Mouse (Mus musculus) midbrain, embryonic 15.5 days (tissue): ENCODE measurements at regions not wholly inside any gene's neighbourhood (a gene's known extent, or its start where the extent isn't known, plus 50 kb on each side); places are given as distances from the start of the nearest gene placed in this dataset.

Source experiments
- ATAC-seq: fragments of 200-750 bp; cut with Nextera tagmentation; replicated peaks from 2 replicates; pipeline ENCODE4 v1.8.0; 2017; ENCODE audit warnings: moderate TSS enrichment
- H3K27ac ChIP-seq: fragments of 300-500 bp; sonication (generic); 2 replicates; pipeline ENCODE4 v1.5.1; 2015; ENCODE audit warnings: mild to moderate bottlenecking, inconsistent platforms
- H3K27me3 ChIP-seq: fragments of 300-500 bp; sonication (generic); replicated peaks from 2 replicates; pipeline ENCODE4 v1.6.1; 2015; ENCODE audit warnings: inconsistent platforms
- H3K36me3 ChIP-seq: fragments of 300-500 bp; sonication (generic); replicated peaks from 2 replicates; pipeline ENCODE4 v1.6.1; 2015; ENCODE audit warnings: inconsistent platforms
- H3K4me1 ChIP-seq: fragments of 300-500 bp; sonication (generic); 2 replicates; pipeline ENCODE4 v1.6.1; 2015; ENCODE audit warnings: inconsistent platforms
- H3K4me2 ChIP-seq: fragments of 300-500 bp; sonication (generic); 2 replicates; pipeline ENCODE4 v1.6.1; 2015; ENCODE audit warnings: inconsistent platforms, mild to moderate bottlenecking, moderate library complexity
- H3K4me3 ChIP-seq: fragments of 300-500 bp; sonication (generic); 2 replicates; pipeline ENCODE4 v1.5.1; 2015; ENCODE audit warnings: mild to moderate bottlenecking, inconsistent platforms
- H3K9ac ChIP-seq: fragments of 300-500 bp; sonication (generic); 2 replicates; pipeline ENCODE4 v1.6.1; 2015; ENCODE audit warnings: mild to moderate bottlenecking, inconsistent platforms
- H3K9me3 ChIP-seq: fragments of 300-500 bp; sonication (generic); 2 replicates; pipeline ENCODE4 v1.6.1; 2016; ENCODE audit warnings: inconsistent platforms
- WGBS: fragments of 180-500 bp; shearing (Covaris S2); methylation state at CpG from one replicate; pipeline ENCODE4 v1.1.7; 2015; ENCODE audit warnings: mixed read lengths; 5-methylcytosine and 5-hydroxymethylcytosine counted together

GRCm38 (mm10) chr9:17454397-17454796 lies 837.5 kb upstream of the Chordc1 start:
- 79% methylated on average over 2 of the region's 2 CpGs for WGBS

GRCm38 (mm10) chr9:17466379-17466778 lies 825.5 kb upstream of the Chordc1 start:
- WGBS: 78% methylated on average over 2 of the region's 2 CpGs
- no peak overlapping the region for H3K27ac ChIP-seq
- H3K4me1 ChIP-seq: no peaks in the 10 kb centered on the region
- H3K27me3 ChIP-seq: no peaks in the 10 kb centered on the region
- no peak overlapping the region for H3K4me2 ChIP-seq
- no peaks in the 10 kb centered on the region for H3K9me3 ChIP-seq
- no peaks in the 10 kb centered on the region for H3K36me3 ChIP-seq
- no peak overlapping the region for H3K4me3 ChIP-seq
- no peak overlapping the region for H3K9ac ChIP-seq
- ATAC-seq: no peak

More at GRCm38 (mm10) chr9:17454397-17454796, 837.5 kb upstream of the Chordc1 start:
- no peaks in the 10 kb centered on the region for H3K4me1 ChIP-seq
- H3K27me3 ChIP-seq: no peaks in the 10 kb centered on the region
- no peak overlapping the region for H3K4me2 ChIP-seq
- no peak overlapping the region for H3K4me3 ChIP-seq
- H3K36me3 ChIP-seq: no peaks in the 10 kb centered on the region
- ATAC-seq: no peak
- no peak overlapping the region for H3K9ac ChIP-seq
- no peak overlapping the region for H3K27ac ChIP-seq
- H3K9me3 ChIP-seq: no peaks in the 10 kb centered on the region

- H3K9me3 ChIP-seq: no peaks in the 10 kb centered on the region
- WGBS: 58% methylated on average over 3 of the region's 3 CpGs
- H3K4me2 ChIP-seq: no peak overlapping the region
- H3K9ac ChIP-seq: no peak overlapping the region
- H3K36me3 ChIP-seq: no peaks in the 10 kb centered on the region
- H3K27me3 ChIP-seq: no peaks in the 10 kb centered on the region
- ATAC-seq: peak; percentile 83
- H3K4me1 ChIP-seq: no peaks in the 10 kb centered on the region
- no peak overlapping the region for H3K4me3 ChIP-seq
- H3K27ac ChIP-seq: no peak overlapping the region
Observed at GRCm38 (mm10) chr9:17484701-17485422, 807.1 kb upstream of the Chordc1 start.

GRCm38 (mm10) chr9:17500161-17500756 lies 791.7 kb upstream of the Chordc1 start:
- H3K27me3 ChIP-seq: no peaks in the 10 kb centered on the region
- no peaks in the 10 kb centered on the region for H3K36me3 ChIP-seq
- H3K9me3 ChIP-seq: no peaks in the 10 kb centered on the region
- H3K4me1 ChIP-seq: no peaks in the 10 kb centered on the region
- no peak overlapping the region for H3K27ac ChIP-seq
- no peak overlapping the region for H3K9ac ChIP-seq
- H3K4me2 ChIP-seq: no peak overlapping the region
- no peak overlapping the region for H3K4me3 ChIP-seq
- WGBS: 69% methylated on average over 7 of the region's 7 CpGs
- peak; percentile 69 for ATAC-seq

- Histone ChIP-seq H3K4me3 (no peak overlapping the region), H3K4me1 (no peaks in the 10 kb centered on the region), H3K4me2 (no peak overlapping the region), H3K9me3 (no peaks in the 10 kb centered on the region), H3K27me3 (no peaks in the 10 kb centered on the region), H3K36me3 (no peaks in the 10 kb centered on the region), H3K27ac (no peak overlapping the region), H3K9ac (no peak overlapping the region)
- ATAC-seq: no peak
- WGBS: 65% methylated on average over 5 of the region's 5 CpGs
Observed at GRCm38 (mm10) chr9:17508744-17509143, 783.2 kb upstream of the Chordc1 start.

- Histone ChIP-seq H3K9ac (no peak overlapping the region), H3K27me3 (no peaks in the 10 kb centered on the region), H3K27ac (no peak overlapping the region), H3K4me3 (no peak overlapping the region), H3K4me2 (no peak overlapping the region), H3K4me1 (no peaks in the 10 kb centered on the region), H3K36me3 (no peaks in the 10 kb centered on the region), H3K9me3 (no peaks in the 10 kb centered on the region)
- WGBS: 79% methylated on average over 1 of the region's 1 CpGs
- no peak for ATAC-seq
Observed at GRCm38 (mm10) chr9:17556186-17556585, 735.7 kb upstream of the Chordc1 start.

- H3K9me3 ChIP-seq: no peaks in the 10 kb centered on the region
- H3K4me1 ChIP-seq: no peaks in the 10 kb centered on the region
- no peak overlapping the region for H3K27ac ChIP-seq
- no peak overlapping the region for H3K4me2 ChIP-seq
- 92% methylated on average over 5 of the region's 5 CpGs for WGBS
- no peak overlapping the region for H3K4me3 ChIP-seq
- no peaks in the 10 kb centered on the region for H3K27me3 ChIP-seq
- ATAC-seq: no peak
- no peaks in the 10 kb centered on the region for H3K36me3 ChIP-seq
- H3K9ac ChIP-seq: no peak overlapping the region
Observed at GRCm38 (mm10) chr9:17557611-17558370, 734.1 kb upstream of the Chordc1 start.

- no peaks in the 10 kb centered on the region for H3K9me3 ChIP-seq
- WGBS: 45% methylated on average over 3 of the region's 3 CpGs
- H3K36me3 ChIP-seq: no peaks in the 10 kb centered on the region
- H3K27me3 ChIP-seq: no peaks in the 10 kb centered on the region
- H3K4me2 ChIP-seq: no peak overlapping the region
- H3K4me3 ChIP-seq: no peak overlapping the region
- H3K9ac ChIP-seq: no peak overlapping the region
- no peaks in the 10 kb centered on the region for H3K4me1 ChIP-seq
- no peak; the same call in 1 of the 2 replicates for ATAC-seq
- H3K27ac ChIP-seq: no peak overlapping the region
Observed at GRCm38 (mm10) chr9:17567784-17568518, 724.0 kb upstream of the Chordc1 start.

- Histone ChIP-seq H3K4me2 (no peak overlapping the region), H3K27me3 (no peaks in the 10 kb centered on the region), H3K27ac (no peak overlapping the region), H3K9me3 (no peaks in the 10 kb centered on the region), H3K4me3 (no peak overlapping the region), H3K9ac (no peak overlapping the region), H3K36me3 (no peaks in the 10 kb centered on the region), H3K4me1 (no peaks in the 10 kb centered on the region)
- no peak for ATAC-seq
- 77% methylated on average over 2 of the region's 2 CpGs for WGBS
Observed at GRCm38 (mm10) chr9:17587558-17587957, 704.4 kb upstream of the Chordc1 start.

GRCm38 (mm10) chr9:17587968-17588550 lies 703.9 kb upstream of the Chordc1 start:
- Histone ChIP-seq H3K4me1 (no peaks in the 10 kb centered on the region), H3K27me3 (no peaks in the 10 kb centered on the region)
- 63% methylated on average over 2 of the region's 2 CpGs for WGBS

GRCm38 (mm10) chr9:17611146-17611545 lies 680.8 kb upstream of the Chordc1 start:
- Histone ChIP-seq H3K27me3 (no peaks in the 10 kb centered on the region), H3K4me2 (no peak overlapping the region), H3K9me3 (no peaks in the 10 kb centered on the region), H3K9ac (no peak overlapping the region), H3K4me3 (no peak overlapping the region), H3K4me1 (no peaks in the 10 kb centered on the region), H3K36me3 (no peaks in the 10 kb centered on the region), H3K27ac (no peak overlapping the region)
- 27% methylated on average over 1 of the region's 1 CpGs for WGBS
- no peak for ATAC-seq

More at GRCm38 (mm10) chr9:17587968-17588550, 703.9 kb upstream of the Chordc1 start:
- H3K9me3 ChIP-seq: no peaks in the 10 kb centered on the region
- H3K9ac ChIP-seq: no peak overlapping the region
- no peak overlapping the region for H3K4me3 ChIP-seq
- no peak overlapping the region for H3K4me2 ChIP-seq
- H3K27ac ChIP-seq: no peak overlapping the region
- H3K36me3 ChIP-seq: no peaks in the 10 kb centered on the region
- ATAC-seq: no peak

- Histone ChIP-seq H3K27me3 (no peaks in the 10 kb centered on the region), H3K4me1 (no peaks in the 10 kb centered on the region), H3K27ac (no peak overlapping the region), H3K36me3 (no peaks in the 10 kb centered on the region), H3K9me3 (no peaks in the 10 kb centered on the region), H3K4me2 (no peak overlapping the region), H3K4me3 (no peak overlapping the region), H3K9ac (no peak overlapping the region)
- ATAC-seq: no peak
- WGBS: 92% methylated on average over 1 of the region's 1 CpGs
Observed at GRCm38 (mm10) chr9:17642513-17642912, 649.4 kb upstream of the Chordc1 start.
